In genomic region chr16:18154521-18155171, GRCm38 (mm10) we compare ENCODE assay signal across 9 mouse cellular contexts. TPM values are rescaled to one million over a fixed set of nuclear protein-coding genes. Genes with fewer than 3 reads are reported as not detected.
DNase-seq lines count a peak whose midpoint lies in the region; ATAC-seq and TF ChIP-seq lines count a peak whose summit lies in the region.
"Had no signal": no experiment of that assay in that cellular context is flagged by ENCODE, and none has a peak within 500 bp of the region (broad histone marks: within the 10 kb centered on the region; RNA-seq: fewer than 3 reads in every experiment).

No protein-coding gene starts in this region.

- no peak overlapping the region for H3K27ac ChIP-seq in lung, embryonic 14.5 days (ENCODE audit: low read depth)
- no peak overlapping the region for H3K27ac ChIP-seq in gastrocnemius, adult 2 months
- H3K27ac ChIP-seq in liver, embryonic 11.5 days (ENCODE audit: low read depth, low read length) = no peak overlapping the region
- H3K27ac ChIP-seq: heart, adult 2 months had no signal

- TF ChIP-seq POLR2A in myocyte (IDR thresholded peaks at IDR 0.05; ENCODE audit: insufficient read length, low read depth) = no peak

- intact Hi-C loops in gastrocnemius, adult 2 months (cut with DNase I) = no loop called here

- H3ac ChIP-seq in myocyte (ENCODE audit: control insufficient read depth, insufficient read length) = no peak overlapping the region

- 21% methylated on average over 14 of the region's 14 CpGs for WGBS in lung, embryonic 14.5 days
- WGBS in liver, embryonic 11.5 days = 52% methylated on average over 14 of the region's 14 CpGs

- H3K4me2 ChIP-seq in lung, embryonic 14.5 days = no peak overlapping the region
- H3K4me2 ChIP-seq in myocyte (ENCODE audit: low read depth) = peak overlapping the region; percentile 36
- no peak overlapping the region for H3K4me2 ChIP-seq in liver, embryonic 11.5 days

- no peaks in the 10 kb centered on the region for H3K27me3 ChIP-seq in lung, embryonic 14.5 days (ENCODE audit: insufficient read depth, low read length)
- H3K27me3 ChIP-seq in myocyte (ENCODE audit: control insufficient read depth, insufficient read depth, insufficient read length) = peaks cover 26% of the 10 kb centered on the region
- H3K27me3 ChIP-seq in liver, embryonic 11.5 days (replicated peaks; ENCODE audit: control insufficient read depth, insufficient read depth, low read length) = no peaks in the 10 kb centered on the region

- no peak for TF ChIP-seq CTCF in lung, embryonic 14.5 days (IDR thresholded peaks at IDR 0.05; ENCODE audit: low read depth)
- no peak for TF ChIP-seq CTCF in gastrocnemius, adult 2 months (IDR thresholded peaks at IDR 0.05)

- H3K9me3 ChIP-seq in lung, embryonic 14.5 days (ENCODE audit: low read depth, low read length) = no peaks in the 10 kb centered on the region
- no peaks in the 10 kb centered on the region for H3K9me3 ChIP-seq in liver, embryonic 11.5 days (ENCODE audit: control insufficient read depth, low read length)

- H3K4me3 ChIP-seq in lung, embryonic 14.5 days (ENCODE audit: low read depth, low read length) = no peak overlapping the region
- no peak overlapping the region for H3K4me3 ChIP-seq in gastrocnemius, adult 2 months
- no peak overlapping the region for H3K4me3 ChIP-seq in myocyte
- no peak overlapping the region for H3K4me3 ChIP-seq in liver, embryonic 11.5 days (ENCODE audit: low read depth, low read length)
- H3K4me3 ChIP-seq: heart, adult 2 months had no signal

- H3K79me2 ChIP-seq in myocyte (ENCODE audit: control insufficient read depth, insufficient read depth) = no peaks in the 10 kb centered on the region

- peak; percentile 64 for DNase-seq in lung, embryonic 14.5 days
- no peak for DNase-seq in lung, postnatal 25 days (ENCODE audit: low spot score)
- peak; percentile 87 for DNase-seq in cerebellum, adult 11-12 months
- peak; percentile 64 for DNase-seq in gastrocnemius, adult 2 months
- peak; percentile 81 to 85 for DNase-seq in layer of hippocampus, postnatal 10 days (ENCODE audit: low spot score in 2 of 2)
- DNase-seq in liver, embryonic 11.5 days (ENCODE audit: low spot score) = no peak

- no peak overlapping the region for H3K9ac ChIP-seq in lung, embryonic 14.5 days
- H3K9ac ChIP-seq in liver, embryonic 11.5 days (ENCODE audit: low read depth, low read length) = no peak overlapping the region

- peak; percentile 63 for ATAC-seq in lung, embryonic 14.5 days (ENCODE audit: insufficient read depth)
- no peak for ATAC-seq in liver, embryonic 11.5 days (replicated peaks; ENCODE audit: low FRiP score)
- ATAC-seq in erythroid progenitor cell, adult 5-6 weeks (replicated peaks; ENCODE audit: low FRiP score, poor library complexity, severe bottlenecking) = no peak

- H3K36me3 ChIP-seq in lung, embryonic 14.5 days (ENCODE audit: insufficient read depth) = no peaks in the 10 kb centered on the region
- no peaks in the 10 kb centered on the region for H3K36me3 ChIP-seq in myocyte (ENCODE audit: control insufficient read depth, insufficient read depth)
- no peaks in the 10 kb centered on the region for H3K36me3 ChIP-seq in liver, embryonic 11.5 days (ENCODE audit: control insufficient read depth, insufficient read depth, low read length)

- peaks cover 10% of the 10 kb centered on the region; the same call in 1 of the 2 replicates for H3K4me1 ChIP-seq in lung, embryonic 14.5 days (ENCODE audit: insufficient read depth)
- H3K4me1 ChIP-seq in liver, embryonic 11.5 days (replicated peaks; ENCODE audit: control insufficient read depth, insufficient read depth, low read length) = peaks cover 27% of the 10 kb centered on the region

TF ChIP-seq in myocyte, 11 proteins besides CTCF, POLR2A, EP300 and RAD21:
- no peak for TF ChIP-seq E2F4 (IDR thresholded peaks at IDR 0.05; ENCODE audit: insufficient read depth)
- no peak for TF ChIP-seq MAX (IDR thresholded peaks at IDR 0.05; ENCODE audit: low read depth)
- TF ChIP-seq SRF (IDR thresholded peaks at IDR 0.05; ENCODE audit: control insufficient read depth, insufficient read length, low read depth) = no peak
- TF ChIP-seq MYOD1 (IDR thresholded peaks at IDR 0.05; ENCODE audit: control insufficient read depth in 1 of 3, insufficient read length in 2 of 3, low read depth in 2 of 3) = no peak
- TF ChIP-seq REST (IDR thresholded peaks at IDR 0.05; ENCODE audit: insufficient read depth, insufficient read length) = no peak
- TF ChIP-seq MYOG (IDR thresholded peaks at IDR 0.05; ENCODE audit: control insufficient read depth in 1 of 3, insufficient read depth in 1 of 3, insufficient read length in 2 of 3, low read depth in 2 of 3) = no peak
- TF ChIP-seq TCF12 (IDR thresholded peaks at IDR 0.05; ENCODE audit: insufficient read depth, poor library complexity, severe bottlenecking) = no peak
- no peak for TF ChIP-seq TCF3 (IDR thresholded peaks at IDR 0.05; ENCODE audit: insufficient read length, low read depth)
- TF ChIP-seq CEBPB (IDR thresholded peaks at IDR 0.05; ENCODE audit: insufficient read depth, poor library complexity, severe bottlenecking) = no peak
- no peak for TF ChIP-seq POLR2AphosphoS2 (IDR thresholded peaks at IDR 0.05; ENCODE audit: insufficient read length, low read depth)
- no peak for TF ChIP-seq USF1 (IDR thresholded peaks at IDR 0.05; ENCODE audit: low read depth)

RNA-seq across cellular contexts. Expression of gene Rtn4r, which starts 27.2 kb away (rescaled TPM):
- polyA plus RNA-seq in lung, embryonic 14.5 days (2014; fragmentation: Nextera tagmentation; extraction: Ambion mirVana) = 1.3 and 1.7 TPM in 2 replicates
- total RNA-seq in gastrocnemius, adult 2 months (2021) = not detected
- 10 to 100 TPM; 76.3 to 78.0 TPM for total RNA-seq in layer of hippocampus, postnatal 10 days (2021)
- polyA plus RNA-seq in myocyte (2012; fragmentation: generic; extraction: Trizol) = 0.26 TPM
- polyA plus RNA-seq in liver, embryonic 11.5 days (2014; fragmentation: Nextera tagmentation; extraction: Ambion mirVana) = 0.96 and 1.1 TPM in 2 replicates
- 1.4 TPM in 1 of 2 replicates, not detected in the other for total RNA-seq in erythroid progenitor cell, adult 5-6 weeks (2015; ENCODE audit: low replicate concordance)
- 1.6 TPM in 1 of 2 replicates, not detected in the other for total RNA-seq in erythroid progenitor cell, adult 5-6 weeks (2017; ENCODE audit: low replicate concordance)

Comparison
In these comparisons a context has a peak if more than half of its experiments do, and no peak if none do; other contexts are left out.
1. DNase-seq: peak in lung, embryonic 14.5 days (single experiment), cerebellum, adult 11-12 months (single experiment), gastrocnemius, adult 2 months (single experiment) and layer of hippocampus, postnatal 10 days (2 of 2); none in lung, postnatal 25 days (single experiment) and liver, embryonic 11.5 days (single experiment).
2. RNA of gene Rtn4r, which starts 27.2 kb away (total RNA-seq): 76.3 to 78.0 TPM in layer of hippocampus, postnatal 10 days; 1.4 to 1.6 TPM in erythroid progenitor cell, adult 5-6 weeks and not detected in gastrocnemius, adult 2 months; every median in the first group is over 10 times any median in the second.